Mouse (Mus musculus): ENCODE data around the gene Gm17727. TPM values are rescaled to one million over a fixed set of nuclear protein-coding genes. Genes with fewer than 3 reads are reported as not detected.
"Not testable (repeated sequence)": the region's sequence is repeated elsewhere in the genome, so short reads cannot be mapped to it uniquely, and the experiment has no call there.

Gm17727 gene
- polyA plus RNA-seq (2012; ENCODE audit: insufficient read depth, insufficient read length, missing spikeins): not detected in 2 replicates

DNA sequence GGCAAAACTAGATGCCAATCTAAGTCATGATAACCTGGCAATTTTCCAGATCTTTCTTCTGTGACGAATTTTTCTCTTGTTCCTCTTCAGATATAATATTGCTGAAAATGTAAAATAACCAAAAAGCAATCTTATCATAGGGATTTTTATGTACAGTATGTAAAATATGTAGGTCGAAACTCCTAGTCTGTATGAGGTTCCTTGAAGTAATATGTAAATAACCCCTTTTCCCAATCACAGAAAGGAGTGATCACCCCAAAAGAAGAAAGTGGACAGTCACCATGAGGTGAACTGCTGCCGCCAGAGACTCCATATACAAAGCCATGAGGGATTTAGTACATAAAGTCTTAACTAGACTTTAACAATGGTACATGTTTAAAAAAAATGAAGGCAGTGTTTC lies at the start of gene Gm17727:
Gene Gm17727, minus strand, starts transcription at position 101 of the 400 bp plus-strand sequence.
- no peak within 1 kb of the TSS for H3K27ac ChIP-seq (replicated peaks; ENCODE audit: low read depth, low read length)
- H3K4me1 ChIP-seq (ENCODE audit: control insufficient read depth, insufficient read depth, insufficient read length, low read length): no peaks in the 10 kb centered on the region
- H3K4me3 ChIP-seq (ENCODE audit: insufficient read depth, low read depth, low read length): no peak within 1 kb of the TSS

DNA sequence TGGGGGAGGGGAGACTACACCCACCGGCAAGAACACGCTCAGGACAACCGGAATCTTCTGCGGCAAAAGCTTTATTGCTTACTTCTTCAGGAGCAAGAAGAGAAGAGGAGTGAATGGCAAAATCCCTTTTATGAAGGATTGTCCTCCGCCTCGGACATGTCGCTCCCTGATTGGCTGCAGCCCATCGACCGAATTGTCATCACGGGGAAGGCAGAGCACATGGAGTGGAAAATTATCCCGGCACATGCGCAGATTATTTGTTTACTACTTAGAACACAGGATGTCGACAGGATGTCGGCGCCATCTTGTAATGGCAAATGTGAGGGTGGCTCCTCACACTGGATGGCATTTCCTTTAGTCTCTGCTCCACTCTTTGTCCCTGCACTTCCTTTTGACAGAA lies 40.0 kb upstream of the Gm17727 start:
- not testable (repeated sequence) for H3K4me1 ChIP-seq (ENCODE audit: control insufficient read depth, insufficient read depth, insufficient read length, low read length); H3K27ac ChIP-seq (replicated peaks; ENCODE audit: low read depth, low read length); H3K4me3 ChIP-seq (ENCODE audit: insufficient read depth, low read depth, low read length)

DNA sequence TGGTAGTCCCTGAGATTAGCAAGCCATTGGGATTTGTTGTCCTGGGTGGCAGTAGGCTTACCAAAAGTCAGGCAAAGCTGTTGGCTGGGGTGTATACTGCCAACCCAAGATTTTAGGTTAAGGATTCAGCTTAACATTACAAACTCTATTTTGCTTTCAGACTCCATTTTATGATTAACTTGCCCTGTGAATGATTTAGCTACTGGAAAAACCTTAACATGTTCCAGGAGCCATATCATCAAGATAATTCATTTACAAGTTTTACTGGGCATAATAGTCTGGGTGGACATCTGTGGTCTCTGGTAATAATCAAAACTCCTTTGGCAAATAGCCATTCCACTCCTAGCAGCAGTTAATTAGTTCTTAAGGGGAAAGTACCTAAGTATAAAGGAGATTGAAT lies 20.2 kb upstream of the Gm17727 start:
- H3K4me3 ChIP-seq (ENCODE audit: insufficient read depth, low read depth, low read length): no peak overlapping the region
- no peak overlapping the region for H3K27ac ChIP-seq (replicated peaks; ENCODE audit: low read depth, low read length)
- no peaks in the 10 kb centered on the region for H3K4me1 ChIP-seq (ENCODE audit: control insufficient read depth, insufficient read depth, insufficient read length, low read length)

DNA sequence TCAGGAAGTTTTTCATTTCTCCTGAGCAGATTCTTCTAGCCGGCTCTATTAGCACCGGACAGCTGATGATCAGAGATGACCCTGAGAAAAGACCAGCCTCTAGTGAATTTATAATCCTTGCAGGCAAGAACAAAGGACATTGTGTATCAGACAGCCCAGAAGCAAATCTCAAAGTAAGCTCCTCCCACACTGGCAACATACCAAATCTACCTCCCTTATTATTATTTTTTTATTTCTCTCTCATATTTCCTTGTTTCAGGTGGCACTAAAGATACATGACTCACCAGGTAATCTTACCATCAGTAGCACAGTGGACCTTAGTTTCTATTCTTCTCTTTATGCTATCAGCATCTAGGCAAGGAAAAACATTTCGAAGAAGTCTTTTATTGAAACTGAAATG lies 12.1 kb upstream of the Gm17727 start, which contains the start of the genes Gm27235 and D730048I06Rik:
Gene Gm27235, minus strand, starts transcription at position 101 of the 400 bp plus-strand sequence.
Gene D730048I06Rik, minus strand, starts transcription at position 112 of the 400 bp plus-strand sequence.
- no peak within 1 kb of the TSS for H3K27ac ChIP-seq (replicated peaks; ENCODE audit: low read depth, low read length)
- no peak within 1 kb of the TSS for H3K4me3 ChIP-seq (ENCODE audit: insufficient read depth, low read depth, low read length)
- no peaks in the 10 kb centered on the region for H3K4me1 ChIP-seq (ENCODE audit: control insufficient read depth, insufficient read depth, insufficient read length, low read length)

DNA sequence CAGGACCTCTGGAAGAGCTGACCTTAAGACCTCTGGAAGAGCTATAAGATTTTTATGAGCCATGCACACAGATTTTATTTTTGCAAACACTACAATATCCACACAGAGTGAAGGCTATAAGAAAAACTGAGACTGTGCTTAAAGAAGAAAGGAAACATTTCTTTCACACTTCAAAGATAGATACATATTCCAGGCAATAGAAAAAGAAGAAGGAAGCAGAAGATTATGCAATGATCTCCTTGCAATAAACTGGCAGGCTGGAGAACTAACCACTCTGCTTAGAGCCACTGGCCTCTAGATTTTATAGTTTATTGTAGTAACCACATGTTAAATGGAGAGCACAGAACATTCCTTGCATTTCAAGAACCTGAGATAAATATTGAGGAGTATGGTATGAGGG lies 21.1 kb downstream of the Gm17727 start:
- Histone ChIP-seq H3K27ac (replicated peaks; ENCODE audit: low read depth, low read length) (no peak overlapping the region), H3K4me3 (ENCODE audit: insufficient read depth, low read depth, low read length) (no peak overlapping the region), H3K4me1 (ENCODE audit: control insufficient read depth, insufficient read depth, insufficient read length, low read length) (no peaks in the 10 kb centered on the region)

DNA sequence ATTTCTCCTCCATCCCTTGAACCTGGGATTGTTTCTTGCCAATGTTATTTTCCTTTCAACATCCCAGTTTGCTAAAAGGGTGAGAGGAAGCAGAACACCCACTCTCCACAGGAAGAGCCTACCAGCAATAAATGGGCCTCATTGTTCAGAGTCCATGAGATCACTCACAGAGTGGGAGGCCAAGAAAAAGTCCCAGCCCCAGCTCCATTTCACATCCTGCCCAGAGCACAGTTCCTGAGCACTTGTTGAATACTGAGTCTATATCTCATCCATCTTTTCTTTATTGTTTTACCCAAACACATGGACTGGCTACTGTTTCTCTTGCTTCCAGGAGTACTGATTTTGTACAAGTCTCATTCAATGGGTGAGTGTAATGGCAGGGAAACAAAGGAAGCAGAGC lies 37.2 kb downstream of the Gm17727 start, which contains the start of gene Gm17677:
Gene Gm17677, plus strand, starts transcription at position 301 of the 400 bp plus-strand sequence.
- H3K4me3 ChIP-seq (ENCODE audit: insufficient read depth, low read depth, low read length): no peak within 1 kb of the TSS
- no peak within 1 kb of the TSS for H3K27ac ChIP-seq (replicated peaks; ENCODE audit: low read depth, low read length)
- no peaks in the 10 kb centered on the region for H3K4me1 ChIP-seq (ENCODE audit: control insufficient read depth, insufficient read depth, insufficient read length, low read length)

Other genes with a start within 250 kb of the Gm17727 start
- gene Ddx25, start 219.6 kb downstream of the Gm17727 start, polyA plus RNA-seq (2012; ENCODE audit: insufficient read depth, insufficient read length, missing spikeins): not detected in 2 replicates
- 4.4 and 7.6 TPM in 2 replicates for gene Pus3, start 219.5 kb downstream of the Gm17727 start, polyA plus RNA-seq (2012; ENCODE audit: insufficient read depth, insufficient read length, missing spikeins)
- gene Pate2, start 207.8 kb downstream of the Gm17727 start, polyA plus RNA-seq (2012; ENCODE audit: insufficient read depth, insufficient read length, missing spikeins): not detected in 2 replicates
- gene Hyls1, start 207.7 kb downstream of the Gm17727 start, polyA plus RNA-seq (2012; ENCODE audit: insufficient read depth, insufficient read length, missing spikeins): 2.0 and 6.2 TPM in 2 replicates
- not detected in 2 replicates for gene Pate4, start 166.2 kb downstream of the Gm17727 start, polyA plus RNA-seq (2012; ENCODE audit: insufficient read depth, insufficient read length, missing spikeins)
- not detected in 2 replicates for gene Pate3, start 129.9 kb downstream of the Gm17727 start, polyA plus RNA-seq (2012; ENCODE audit: insufficient read depth, insufficient read length, missing spikeins)
- not detected in 2 replicates for gene Pate1, start 90.7 kb downstream of the Gm17727 start, polyA plus RNA-seq (2012; ENCODE audit: insufficient read depth, insufficient read length, missing spikeins)
- gene Gm17677, start 37.1 kb downstream of the Gm17727 start, polyA plus RNA-seq (2012; ENCODE audit: insufficient read depth, insufficient read length, missing spikeins): not detected in 2 replicates
- gene Gm27235, start 12.0 kb upstream of the Gm17727 start, polyA plus RNA-seq (2012; ENCODE audit: insufficient read depth, insufficient read length, missing spikeins): not detected in 2 replicates
- not detected in 2 replicates for gene D730048I06Rik, start 12.0 kb upstream of the Gm17727 start, polyA plus RNA-seq (2012; ENCODE audit: insufficient read depth, insufficient read length, missing spikeins)
- not detected in 2 replicates for gene 9230110F15Rik, start 66.0 kb upstream of the Gm17727 start, polyA plus RNA-seq (2012; ENCODE audit: insufficient read depth, insufficient read length, missing spikeins)
- not detected in 2 replicates for gene 9230113P08Rik, start 130.3 kb upstream of the Gm17727 start, polyA plus RNA-seq (2012; ENCODE audit: insufficient read depth, insufficient read length, missing spikeins)